Mouse (Mus musculus) monocyte, adult 2 months (primary cell): ENCODE results near the gene Pde2a.

Experiments
- DNase-seq, 2 experiments: peaks; one replicate each; pipeline ENCODE4 v3.0.0; 2022; ENCODE audit warnings: low spot score in 2 of 2, low read depth in 1 of 2

Pde2a gene

GRCm38 (mm10) chr7:101421529-101421928, at the start of gene Pde2a:
Gene Pde2a (plus strand): TSS chr7:101421691.
- no peak for DNase-seq

- DNase-seq: no peak
Measured at GRCm38 (mm10) chr7:101373082-101373481, 48.4 kb upstream of the Pde2a start.

GRCm38 (mm10) chr7:101374155-101374554, 47.3 kb upstream of the Pde2a start:
- no peak for DNase-seq

- DNase-seq: no peak
Measured at GRCm38 (mm10) chr7:101376701-101377340, 44.7 kb upstream of the Pde2a start.

GRCm38 (mm10) chr7:101377741-101378262, 43.7 kb upstream of the Pde2a start:
- DNase-seq: peak; percentile 42 to 67

- DNase-seq: no peak
Measured at GRCm38 (mm10) chr7:101378285-101378684, 43.2 kb upstream of the Pde2a start.

- no peak for DNase-seq
Measured at GRCm38 (mm10) chr7:101378796-101379465, 42.6 kb upstream of the Pde2a start.

- DNase-seq: no peak
Measured at GRCm38 (mm10) chr7:101379732-101380131, 41.8 kb upstream of the Pde2a start.

- DNase-seq: no peak
Measured at GRCm38 (mm10) chr7:101381512-101381911, 40.0 kb upstream of the Pde2a start.

GRCm38 (mm10) chr7:101382378-101382777, 39.1 kb upstream of the Pde2a start:
- DNase-seq: peak; percentile 87 to 89

- peak; percentile 63 to 66 for DNase-seq
Measured at GRCm38 (mm10) chr7:101383756-101384155, 37.7 kb upstream of the Pde2a start.

GRCm38 (mm10) chr7:101384931-101385330, 36.6 kb upstream of the Pde2a start:
- DNase-seq: no peak

- DNase-seq: no peak
Measured at GRCm38 (mm10) chr7:101385331-101385733, 36.2 kb upstream of the Pde2a start.

GRCm38 (mm10) chr7:101385866-101386452, 35.5 kb upstream of the Pde2a start:
- no peak for DNase-seq

GRCm38 (mm10) chr7:101389256-101389655, 32.2 kb upstream of the Pde2a start:
- no peak for DNase-seq

GRCm38 (mm10) chr7:101391909-101392479, 29.5 kb upstream of the Pde2a start:
- no peak for DNase-seq

GRCm38 (mm10) chr7:101393015-101393414, 28.5 kb upstream of the Pde2a start:
- no peak for DNase-seq

GRCm38 (mm10) chr7:101393694-101394504, 27.6 kb upstream of the Pde2a start:
- no peak for DNase-seq

GRCm38 (mm10) chr7:101394569-101394968, 26.9 kb upstream of the Pde2a start:
- DNase-seq: no peak

GRCm38 (mm10) chr7:101395471-101395870, 26.0 kb upstream of the Pde2a start:
- DNase-seq: no peak

- no peak for DNase-seq
Measured at GRCm38 (mm10) chr7:101397175-101397574, 24.3 kb upstream of the Pde2a start.
